Mouse (Mus musculus) induced T-regulatory cell, adult 2 months (primary cell): ENCODE measurements around the gene Nol12.

Experiments used
- DNase-seq: peaks from one replicate; pipeline ENCODE4 v3.0.0-alpha.2; 2012; ENCODE audit warnings: low read depth

Nol12 gene

DNA sequence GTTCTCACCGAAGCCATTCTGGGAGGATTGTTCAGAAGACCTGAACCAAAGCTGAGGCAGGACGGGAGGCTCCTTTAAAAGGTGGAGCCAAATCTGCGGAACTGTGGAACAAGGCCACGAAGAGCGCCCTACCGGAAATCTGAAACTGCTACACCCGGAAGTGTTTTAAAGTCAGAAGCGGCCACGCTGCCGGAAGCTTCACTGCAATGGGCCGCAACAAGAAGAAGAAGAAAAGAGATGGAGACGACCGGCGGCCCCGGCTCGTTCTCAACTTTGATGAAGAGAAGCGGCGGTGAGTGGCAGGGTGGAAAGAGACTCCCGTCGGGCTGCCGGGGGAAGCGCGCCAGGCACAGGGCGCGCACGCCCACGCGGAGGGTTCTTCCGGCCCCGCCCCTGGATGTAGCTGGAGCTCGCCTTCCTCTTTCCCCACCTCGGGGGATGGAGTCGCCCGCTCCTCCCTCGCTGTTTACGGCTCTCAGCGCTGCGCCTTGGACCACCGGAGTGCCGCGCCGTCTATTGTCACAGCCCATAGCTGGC is at the start of gene Nol12:
Gene Nol12, plus strand, starts transcription at position 150 of the 537 bp plus-strand sequence.
- DNase-seq: peak; percentile 96

DNA sequence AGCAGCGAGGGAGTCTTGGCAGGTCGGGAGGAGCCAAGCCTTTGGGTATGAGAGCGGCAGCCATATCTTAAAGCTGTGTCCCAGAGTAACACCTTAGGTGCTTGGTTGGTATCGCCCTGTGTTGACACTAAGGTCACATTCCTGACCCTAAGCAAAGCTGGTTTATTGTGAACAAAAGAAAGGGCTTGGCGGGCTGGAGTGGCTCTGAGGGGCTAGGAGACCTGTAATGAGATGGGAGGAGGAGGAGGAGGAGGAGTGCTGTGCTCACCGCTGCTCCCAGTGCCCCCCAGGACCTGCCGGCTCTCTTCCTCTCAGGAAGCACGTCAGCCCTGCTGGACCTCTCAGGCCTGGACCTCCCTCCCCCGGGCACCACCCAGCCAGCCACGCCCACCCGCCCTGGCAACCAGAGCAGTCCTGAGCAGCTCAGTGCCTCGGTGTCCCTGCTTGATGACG is 45.3 kb upstream of the Nol12 start:
- DNase-seq: no peak

DNA sequence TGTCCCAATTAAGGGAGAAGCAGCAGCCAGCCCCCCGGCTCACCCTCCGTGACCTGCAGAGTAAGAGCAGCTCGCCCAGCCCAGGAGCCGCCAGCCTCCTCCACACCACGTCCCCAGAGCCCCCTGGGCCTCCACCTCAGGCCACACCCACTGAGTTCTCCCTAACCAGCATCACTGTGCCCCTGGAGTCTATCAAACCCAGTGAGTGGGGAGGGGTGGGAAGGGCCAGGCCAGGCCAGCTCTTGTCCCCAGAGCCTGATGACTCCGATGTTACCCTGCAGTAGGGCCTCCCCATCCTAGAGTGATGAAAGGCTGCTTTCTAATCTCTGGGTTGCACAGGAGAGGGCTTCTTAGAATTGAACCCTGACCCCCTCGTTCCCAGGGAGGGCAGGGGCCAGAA is 42.3 kb upstream of the Nol12 start:
- DNase-seq: no peak

DNA sequence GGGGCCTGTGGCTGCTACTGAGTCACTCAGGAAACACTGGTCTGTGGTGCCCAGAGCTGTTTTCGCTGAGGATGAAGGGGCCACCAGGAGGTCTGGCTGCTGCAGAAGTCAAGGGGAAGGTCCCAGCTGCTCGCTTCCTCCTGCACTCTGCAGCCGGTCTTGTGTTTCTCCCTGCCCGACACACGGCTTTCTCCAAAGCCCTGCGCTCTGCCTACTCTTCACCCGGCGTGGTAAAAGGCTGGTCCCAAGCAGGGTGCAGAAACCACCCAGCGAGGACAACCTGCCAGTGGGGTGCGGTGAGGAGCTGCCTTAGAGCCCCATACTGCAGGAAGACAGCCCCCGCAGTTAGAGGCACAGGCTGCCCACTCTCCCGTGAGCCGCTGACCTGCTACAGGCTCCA is 40.0 kb upstream of the Nol12 start:
- DNase-seq: peak; percentile 62

DNA sequence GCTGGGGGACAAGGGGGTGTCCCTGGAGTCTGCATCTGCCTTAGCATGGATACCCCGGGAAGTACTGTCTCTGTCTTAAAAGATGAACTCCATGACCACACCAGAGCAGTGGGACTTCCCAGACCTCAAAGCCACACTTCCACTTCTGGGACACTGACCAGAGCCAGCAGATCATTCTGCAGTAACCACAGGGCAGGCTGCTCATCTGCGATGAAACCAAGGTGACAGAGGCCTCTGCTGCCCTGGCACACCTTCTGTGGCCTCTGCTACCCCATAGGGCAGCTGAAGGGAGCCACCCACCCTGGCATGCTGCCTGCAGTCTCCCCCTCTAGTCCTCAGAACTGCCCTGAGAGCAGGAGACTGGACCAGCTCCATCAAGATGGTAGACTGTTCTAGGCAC is 39.0 kb upstream of the Nol12 start:
- DNase-seq: peak; percentile 58

DNA sequence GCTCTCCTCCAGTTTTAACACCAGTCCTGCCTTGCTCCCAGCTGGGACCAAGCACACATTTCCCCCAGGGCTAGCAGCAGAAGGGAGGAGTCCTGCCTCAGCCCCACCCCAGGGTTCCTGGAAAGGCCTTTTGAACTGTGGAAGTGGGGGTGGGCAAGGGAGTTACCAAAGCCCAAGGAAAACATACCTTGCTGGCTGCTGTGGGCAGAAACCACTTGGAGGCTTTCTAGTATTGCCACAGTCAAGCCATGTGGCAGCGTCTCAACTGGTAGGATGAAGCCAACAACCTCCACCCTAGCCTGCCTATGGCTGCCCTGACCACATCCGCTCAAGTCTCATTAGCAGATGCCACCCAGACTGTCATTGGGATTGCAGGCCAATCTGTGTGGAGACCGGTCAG is 38.6 kb upstream of the Nol12 start:
- peak; percentile 78 for DNase-seq

DNA sequence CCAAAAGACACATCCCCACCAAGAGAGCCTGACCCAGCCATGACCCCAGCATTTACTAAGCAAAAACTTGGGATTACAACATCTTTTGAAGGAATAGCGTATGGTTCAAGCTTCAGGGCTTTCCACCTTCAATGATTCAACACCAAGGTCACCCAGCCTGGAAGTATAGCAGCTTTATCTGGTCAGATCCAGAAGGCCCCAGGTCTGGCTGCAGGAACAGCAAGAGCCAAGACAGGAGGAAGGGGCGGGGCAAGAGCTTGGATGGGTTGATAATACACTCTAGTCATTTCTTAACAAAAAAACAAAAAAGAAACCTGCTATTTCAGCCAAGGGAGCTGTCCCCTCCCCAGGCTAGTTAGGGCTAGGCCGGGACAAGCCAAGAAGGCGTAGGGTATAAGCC is 37.2 kb upstream of the Nol12 start:
- peak; percentile 54 for DNase-seq

DNA sequence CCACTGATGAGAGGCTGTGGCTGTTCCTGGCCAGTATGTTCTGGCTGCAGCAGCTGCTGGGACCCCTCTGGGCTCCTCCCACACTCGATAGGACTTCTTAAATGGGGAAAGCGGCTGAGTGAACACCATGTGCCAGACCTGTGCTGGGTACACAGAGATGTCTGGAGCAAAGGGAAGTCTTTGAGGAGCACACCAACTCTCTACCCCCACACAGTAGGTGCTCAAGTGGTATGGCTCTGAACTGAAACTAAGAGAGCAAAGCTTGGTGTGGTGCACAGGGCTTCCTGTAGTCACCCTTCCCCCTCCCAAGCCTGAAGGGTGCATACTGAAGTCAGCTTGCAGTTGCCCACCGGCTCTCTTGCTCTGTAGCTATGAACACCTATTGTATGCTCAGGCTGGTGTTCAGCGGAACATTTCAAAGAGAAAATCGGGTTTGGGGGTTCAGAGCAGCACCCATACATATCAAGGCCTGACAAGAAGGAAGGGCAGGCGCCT is 36.2 kb upstream of the Nol12 start:
- DNase-seq: peak; percentile 79

DNA sequence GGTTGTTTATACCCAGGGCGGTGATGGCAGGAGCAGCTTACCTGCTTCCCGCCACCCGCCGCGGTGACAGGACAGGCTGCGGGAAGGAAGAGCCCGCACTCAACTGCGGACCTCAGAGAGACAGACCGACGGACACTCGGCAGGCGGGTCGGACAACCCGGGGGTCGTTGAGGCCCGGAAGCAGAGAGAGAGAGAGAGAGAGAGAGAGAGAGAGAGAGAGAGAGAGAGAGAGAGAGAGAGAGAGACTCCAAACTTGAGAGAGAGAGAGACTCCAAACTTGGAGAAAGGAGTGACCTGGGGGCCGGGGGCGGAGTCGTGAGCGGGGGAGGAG is 35.4 kb upstream of the Nol12 start, which contains the start of gene Gm49510:
Gene Gm49510, plus strand, starts transcription at position 259 of the 331 bp plus-strand sequence.
- no peak for DNase-seq

DNA sequence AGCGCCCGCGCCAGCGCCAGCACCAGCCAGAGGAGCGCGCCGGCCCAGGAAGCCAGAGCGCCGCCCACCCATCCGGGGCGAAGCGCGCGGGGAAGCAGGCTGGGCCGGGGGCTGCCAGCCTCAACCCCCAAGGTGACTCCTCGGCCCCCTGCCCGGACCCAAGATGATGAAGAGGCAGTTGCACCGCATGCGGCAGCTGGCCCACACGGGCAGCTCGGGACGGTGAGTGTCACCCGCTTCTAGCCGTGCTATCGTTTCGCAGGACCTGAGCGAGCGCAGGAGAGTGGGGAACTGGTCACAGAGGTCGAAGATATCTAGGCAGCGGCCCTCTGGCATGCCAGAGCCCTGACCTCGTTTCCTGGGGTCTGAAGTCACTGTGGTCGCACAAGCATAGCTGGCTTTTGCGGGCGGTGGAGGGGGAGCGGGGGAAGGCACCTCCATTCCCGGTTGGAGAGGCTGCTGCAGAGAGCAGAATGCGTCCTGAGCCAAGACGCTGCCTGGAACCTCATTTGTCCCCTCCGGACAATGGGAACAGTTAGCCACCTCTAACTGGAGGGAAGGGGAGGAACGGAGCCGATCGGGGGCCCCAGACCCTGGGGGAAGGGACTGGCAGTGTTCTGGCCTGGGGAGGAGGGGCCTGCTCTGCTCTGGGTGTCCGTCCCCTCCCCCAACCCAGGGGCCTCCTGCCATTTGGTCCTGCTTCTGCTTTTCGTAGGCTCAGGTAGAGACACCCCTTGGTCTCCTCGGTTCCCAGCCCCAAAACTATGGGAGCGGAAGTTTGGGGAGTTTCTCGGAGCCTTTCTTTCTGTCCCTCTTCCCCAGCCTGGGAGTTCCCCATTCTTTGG is 34.8 kb upstream of the Nol12 start, which contains the start of gene Sh3bp1:
Gene Sh3bp1, plus strand, starts transcription at position 29 of the 845 bp plus-strand sequence.
- peak; percentile 85 for DNase-seq

DNA sequence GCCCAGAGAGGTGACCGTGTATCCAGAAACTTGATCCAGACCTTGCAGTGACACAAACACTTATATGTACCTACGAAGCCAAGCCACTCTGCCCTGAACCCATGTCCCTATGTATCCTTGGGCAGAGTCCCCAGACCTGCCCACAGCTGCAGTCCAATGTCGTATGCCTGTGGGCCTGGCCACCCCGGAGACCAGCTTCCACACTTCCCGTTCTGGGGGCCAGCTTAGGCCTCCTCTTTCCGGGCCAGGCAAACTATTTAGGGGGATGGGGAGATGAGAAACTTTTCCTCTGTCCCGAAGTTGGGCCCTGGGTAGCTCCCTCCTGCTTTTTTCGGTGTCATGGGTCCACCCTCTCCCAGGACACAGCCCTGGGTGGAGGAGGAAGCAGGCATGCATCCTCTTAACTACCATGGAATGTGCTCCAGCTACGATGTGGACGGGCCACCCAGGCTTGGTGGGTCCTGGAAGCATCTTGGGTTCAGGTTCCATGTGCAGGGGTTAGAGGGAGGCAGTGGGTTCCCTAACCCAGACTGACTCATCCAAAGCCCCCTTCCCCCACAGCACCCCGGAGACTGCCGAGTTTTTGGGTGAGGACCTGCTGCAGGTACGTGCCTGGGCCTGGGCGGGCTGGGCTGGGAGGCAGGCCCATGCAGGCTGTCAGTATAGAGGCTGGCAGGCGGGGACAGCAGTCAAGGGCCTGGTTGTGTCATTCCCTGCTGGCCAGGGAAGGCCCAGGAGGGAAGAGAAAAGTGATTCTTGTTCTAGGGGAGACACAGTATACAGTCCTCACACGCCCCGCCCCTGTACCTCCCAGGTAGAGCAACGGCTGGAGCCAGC is 33.9 kb upstream of the Nol12 start:
- DNase-seq: peak; percentile 48

DNA sequence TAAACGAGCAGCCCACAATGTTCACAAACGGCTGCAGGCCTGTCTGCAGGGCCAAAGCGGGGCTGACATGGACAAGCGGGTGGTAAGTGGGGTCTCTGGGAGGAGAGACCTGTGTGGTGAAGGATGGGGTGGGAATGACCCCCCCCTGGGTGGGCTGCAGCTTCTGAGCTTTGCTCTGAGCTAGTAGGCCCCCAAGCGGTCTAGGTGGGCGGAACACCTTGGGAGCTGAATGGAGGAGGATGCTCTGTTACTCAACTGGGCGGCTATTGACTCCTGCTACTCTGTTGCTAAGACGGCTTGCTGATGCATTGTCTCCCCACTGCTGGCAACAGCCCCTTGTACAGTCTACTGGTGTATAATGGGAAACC is 33.3 kb upstream of the Nol12 start:
- peak; percentile 49 for DNase-seq

DNA sequence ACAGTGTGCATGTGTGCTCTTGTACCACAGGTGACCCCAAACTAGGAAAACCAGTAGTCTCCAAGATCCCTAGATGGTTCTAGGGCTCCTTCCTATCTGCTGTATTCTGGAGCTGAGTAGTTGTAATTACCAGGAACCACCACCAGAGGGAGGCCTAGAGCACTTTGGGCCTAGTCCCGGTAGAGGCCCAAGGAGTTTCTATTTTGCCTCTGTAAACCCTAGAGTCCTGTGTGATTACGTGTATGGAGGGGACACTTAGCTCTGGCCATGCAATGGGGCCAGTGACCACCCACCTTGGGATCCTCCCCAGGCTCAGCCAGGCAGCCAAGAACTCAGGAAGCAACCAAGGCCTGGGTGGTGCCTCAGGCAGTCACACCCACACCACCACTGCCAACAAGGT is 31.5 kb upstream of the Nol12 start:
- DNase-seq: peak; percentile 93

DNA sequence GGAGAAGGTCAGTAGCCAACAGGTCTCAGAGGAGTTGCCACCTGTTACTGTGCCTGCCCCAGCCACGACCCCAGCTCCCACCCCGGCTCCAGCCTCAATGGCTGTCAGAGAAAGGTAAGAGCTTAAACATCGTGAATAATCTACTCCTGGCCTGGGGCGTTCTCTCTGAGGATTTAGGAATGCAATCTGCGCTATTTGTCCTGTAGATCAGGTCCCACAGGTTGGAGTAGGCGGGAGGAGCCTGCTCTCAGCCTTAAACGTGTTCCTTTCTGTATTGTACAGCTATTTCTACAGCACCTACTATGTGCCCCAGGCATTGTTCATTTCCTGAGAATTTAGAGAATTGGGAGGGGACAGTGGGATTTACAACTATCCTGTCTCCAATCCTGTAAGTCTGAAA is 26.3 kb upstream of the Nol12 start:
- no peak for DNase-seq

DNA sequence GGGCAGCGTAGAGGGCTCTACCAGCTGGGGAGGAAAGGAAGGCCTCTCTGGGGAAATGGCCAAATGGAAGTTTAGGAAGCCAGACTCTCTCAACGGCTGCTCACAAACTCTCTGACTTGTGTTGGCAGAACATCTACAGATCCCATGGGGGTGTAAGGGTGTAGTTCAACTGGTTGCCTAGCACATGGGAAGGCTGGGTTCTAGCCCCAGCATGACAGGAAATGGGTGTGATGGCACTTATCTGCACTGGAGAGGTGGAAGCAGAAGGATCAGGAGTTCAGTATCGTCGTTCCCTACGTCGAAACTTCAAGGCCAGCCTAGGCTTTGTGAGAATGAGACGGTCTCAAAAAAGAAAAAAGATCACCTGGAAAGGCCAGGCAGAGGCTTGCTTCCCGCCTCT is 25.8 kb upstream of the Nol12 start:
- no peak for DNase-seq

DNA sequence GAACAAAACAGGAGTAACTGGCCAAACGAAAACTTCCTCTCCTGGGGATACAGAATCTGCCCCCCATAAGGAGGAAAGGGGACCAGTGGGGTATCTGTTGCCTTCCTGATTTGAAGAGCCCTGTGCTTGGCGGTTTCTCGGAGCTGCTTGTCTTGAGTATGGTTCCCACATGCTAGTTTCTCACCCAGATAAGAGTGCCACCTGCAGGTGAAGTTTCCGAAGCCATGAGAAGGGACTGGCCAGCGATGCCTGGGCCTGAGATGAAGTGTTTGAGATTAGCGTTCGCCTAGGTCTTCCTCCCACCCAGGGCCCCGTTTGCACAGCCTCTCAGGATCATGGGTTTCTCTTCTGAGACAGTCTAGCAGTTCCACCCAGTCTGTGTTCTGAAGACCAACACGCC is 22.7 kb upstream of the Nol12 start:
- peak; percentile 72 for DNase-seq

DNA sequence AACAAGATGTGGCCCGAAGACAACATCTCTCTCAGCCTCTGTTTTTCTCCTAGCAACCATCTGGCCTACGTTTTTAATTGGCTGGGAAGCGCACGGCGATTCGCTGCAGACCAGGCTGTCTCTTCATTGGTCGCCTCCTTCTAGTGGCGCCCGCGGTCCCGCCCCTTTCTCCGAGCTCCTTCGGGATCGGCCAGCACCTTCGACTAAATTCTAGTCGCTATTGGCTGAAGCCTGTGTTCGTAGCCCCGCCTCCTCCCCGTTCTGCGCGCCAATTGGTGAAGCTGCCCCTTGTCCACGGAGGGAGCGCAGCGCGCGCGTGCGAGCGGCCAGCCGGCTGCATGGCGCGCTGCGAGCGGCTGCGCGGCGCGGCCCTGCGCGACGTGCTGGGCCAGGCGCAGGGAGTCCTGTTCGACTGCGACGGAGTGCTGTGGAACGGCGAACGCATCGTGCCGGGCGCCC is 21.1 kb upstream of the Nol12 start, which contains the start of gene Pdxp:
Gene Pdxp, plus strand, starts transcription at position 288 of the 459 bp plus-strand sequence.
- DNase-seq: peak; percentile 98

DNA sequence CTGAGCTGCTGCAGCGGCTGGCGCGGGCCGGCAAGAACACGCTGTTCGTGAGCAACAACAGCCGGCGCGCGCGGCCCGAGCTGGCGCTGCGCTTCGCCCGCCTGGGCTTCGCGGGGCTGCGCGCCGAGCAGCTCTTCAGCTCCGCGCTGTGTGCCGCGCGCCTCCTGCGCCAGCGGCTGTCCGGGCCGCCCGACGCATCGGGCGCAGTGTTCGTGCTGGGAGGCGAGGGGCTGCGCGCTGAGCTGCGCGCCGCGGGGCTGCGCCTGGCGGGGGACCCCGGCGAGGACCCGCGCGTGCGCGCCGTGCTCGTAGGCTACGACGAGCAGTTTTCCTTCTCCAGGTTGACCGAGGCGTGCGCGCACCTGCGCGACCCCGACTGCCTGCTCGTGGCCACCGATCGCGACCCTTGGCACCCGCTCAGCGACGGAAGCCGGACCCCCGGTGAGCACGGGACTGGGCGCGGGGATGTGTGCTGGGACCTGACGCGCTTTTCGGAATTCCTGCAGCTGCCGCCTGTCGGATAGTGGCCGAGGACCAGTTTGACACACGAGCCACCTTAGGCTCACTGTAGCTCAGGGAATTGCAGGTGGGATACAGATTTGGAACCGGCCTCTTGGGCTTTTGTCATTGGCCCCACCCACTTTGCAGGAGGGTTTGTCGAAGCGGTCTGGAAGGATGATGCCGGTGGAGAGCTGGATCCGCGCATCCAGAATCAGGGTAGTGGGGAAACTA is 20.5 kb upstream of the Nol12 start:
- DNase-seq: peak; percentile 58

DNA sequence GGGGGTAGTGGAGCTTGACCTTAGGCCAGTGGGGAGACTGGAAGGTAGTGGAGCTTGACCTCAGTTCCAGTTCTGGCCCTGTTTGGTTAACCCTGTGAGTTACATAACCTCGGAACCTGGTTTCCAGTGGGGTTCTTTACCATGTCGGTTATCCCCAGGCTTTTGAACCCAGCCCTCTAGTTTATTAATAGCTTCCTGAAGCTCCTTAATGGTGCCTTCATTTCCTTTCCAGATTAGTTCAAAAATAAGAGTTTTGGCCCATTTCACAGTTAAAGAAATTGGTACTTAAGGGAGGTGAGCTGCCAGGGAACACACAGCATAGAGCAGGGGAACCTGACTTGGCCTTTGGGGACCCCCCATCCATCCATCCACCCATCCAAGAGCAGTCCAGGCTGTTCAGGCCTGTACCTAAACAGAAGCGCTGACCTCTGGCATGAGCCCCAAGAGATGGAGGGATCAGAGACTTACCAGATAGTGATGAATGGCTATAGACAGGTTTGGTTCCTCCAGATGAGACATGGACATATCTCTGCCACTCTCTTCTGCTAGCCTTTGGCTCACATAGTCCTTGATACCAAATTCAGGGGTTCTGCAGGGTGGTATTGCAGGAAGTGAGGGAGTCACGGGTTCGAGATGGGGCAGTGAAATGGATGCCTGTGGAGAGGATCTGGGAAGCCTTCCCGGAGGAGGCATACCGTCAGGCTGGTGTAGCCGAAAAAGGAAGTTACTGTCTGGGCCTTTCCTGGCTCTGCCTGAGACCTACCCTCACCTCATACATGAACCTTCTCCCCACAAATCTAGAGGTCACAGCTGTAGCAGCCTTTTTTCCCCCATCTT is 19.7 kb upstream of the Nol12 start:
- DNase-seq: peak; percentile 37

DNA sequence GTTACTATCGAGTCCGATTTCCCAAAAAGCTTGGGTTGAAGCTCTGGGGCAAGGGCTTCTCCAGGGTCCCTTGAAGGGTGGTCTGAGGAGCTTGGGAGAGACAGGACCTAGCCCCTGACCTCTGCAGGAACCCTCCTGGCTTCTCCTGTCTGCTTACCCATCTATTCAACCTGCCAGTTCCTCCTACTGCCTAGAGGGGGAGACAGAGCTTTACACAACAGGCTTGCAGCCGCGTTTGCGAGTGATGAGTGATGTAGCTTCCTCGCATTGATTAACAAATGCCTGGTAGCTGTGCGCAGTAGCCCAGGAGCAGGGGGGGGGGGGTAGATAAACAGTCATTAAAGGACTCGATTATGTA is 19.1 kb upstream of the Nol12 start:
- peak; percentile 92 for DNase-seq
